Mouse (Mus musculus) forebrain, embryonic 11.5 days (tissue): ENCODE measurements around the gene Arhgap27. TPM values are rescaled to one million over a fixed set of nuclear protein-coding genes. Genes with fewer than 3 reads are reported as not detected.
"Not testable (repeated sequence)": the region's sequence is repeated elsewhere in the genome, so short reads cannot be mapped to it uniquely, and the experiment has no call there.

Experiments used
- ATAC-seq: fragments of 200-750 bp; cut with Nextera tagmentation; replicated peaks from 2 replicates; pipeline ENCODE4 v1.8.0; 2017; ENCODE audit warnings: moderate TSS enrichment; ENCODE audit not compliant: low FRiP score
- DNase-seq: peaks from one replicate; pipeline ENCODE4 v3.0.0-alpha.2; 2017; ENCODE audit warnings: low spot score
- H3K27ac ChIP-seq: fragments of 300-500 bp; sonication (generic); 2 replicates; pipeline ENCODE4 v1.5.1; 2014; ENCODE audit warnings: low read depth, low read length
- H3K27me3 ChIP-seq: fragments of 300-500 bp; sonication (generic); 2 replicates; pipeline ENCODE4 v1.6.1; 2014; ENCODE audit warnings: mild to moderate bottlenecking, low read length, mixed read lengths; ENCODE audit not compliant: control insufficient read depth, insufficient read depth
- H3K36me3 ChIP-seq: fragments of 300-500 bp; sonication (generic); 2 replicates; pipeline ENCODE4 v1.6.1; 2014; ENCODE audit warnings: mild to moderate bottlenecking, low read length, moderate library complexity, mixed read lengths; ENCODE audit not compliant: control insufficient read depth, insufficient read depth
- H3K4me1 ChIP-seq: fragments of 300-500 bp; sonication (generic); replicated peaks from 2 replicates; pipeline ENCODE4 v1.6.1; 2014; ENCODE audit warnings: low read length, mixed read lengths; ENCODE audit not compliant: control insufficient read depth, insufficient read depth
- H3K4me2 ChIP-seq: fragments of 300-500 bp; sonication (generic); 2 replicates; pipeline ENCODE4 v1.6.1; 2014; ENCODE audit warnings: low read depth, mild to moderate bottlenecking, low read length, moderate library complexity, mixed read lengths; ENCODE audit not compliant: severe bottlenecking
- H3K4me3 ChIP-seq: fragments of 300-500 bp; sonication (generic); 2 replicates; pipeline ENCODE4 v1.5.1; 2014; ENCODE audit warnings: low read depth, low read length
- H3K9ac ChIP-seq: fragments of 300-500 bp; sonication (generic); 2 replicates; pipeline ENCODE4 v1.6.1; 2014; ENCODE audit warnings: low read length
- H3K9me3 ChIP-seq: fragments of 300-500 bp; sonication (generic); 2 replicates; pipeline ENCODE4 v1.6.1; 2016; ENCODE audit warnings: low read length, mixed read lengths; ENCODE audit not compliant: control insufficient read depth
- WGBS: fragments of 180-500 bp; shearing (Covaris S2); extraction: QIAGEN DNeasy Blood & Tissue Kit; methylation state at CpG from one replicate; pipeline ENCODE4 v1.1.7; 2014; 5-methylcytosine and 5-hydroxymethylcytosine counted together
- polyA plus RNA-seq: library from polyadenylated mRNA; unstranded; fragments of >200 nt; fragmentation: Nextera tagmentation; extraction: Ambion mirVana; gene quantifications from 2 replicates; pipeline ENCODE4 v1.2.1, GENCODE M21; 2014

Gene Arhgap27
- polyA plus RNA-seq, 1 experiment from 2014 or later, result 3.2 TPM

DNA sequence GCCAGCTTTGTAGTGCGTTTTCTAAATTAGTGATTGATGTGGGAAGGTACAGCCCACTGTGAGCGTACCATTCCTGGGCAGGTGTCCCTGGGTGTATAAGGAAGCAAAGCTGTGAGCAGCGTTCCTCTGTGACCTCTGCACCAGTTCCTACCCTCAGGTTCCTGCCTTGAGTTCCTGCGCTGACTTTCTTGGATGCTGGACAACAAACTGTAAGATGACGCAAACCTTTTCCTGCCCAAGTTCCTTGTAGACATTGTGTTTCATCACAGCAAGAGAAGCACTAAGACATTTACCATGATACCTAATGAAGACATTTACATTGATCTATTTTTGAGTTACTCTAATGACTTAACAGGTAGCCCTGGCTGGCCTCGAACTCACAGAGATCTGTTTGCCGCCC lies 68.7 kb downstream of the Arhgap27 start:
- 93% methylated on average over 7 of the region's 7 CpGs for WGBS
- Histone ChIP-seq H3K9ac (no peak overlapping the region), H3K9me3 (no peaks in the 10 kb centered on the region), H3K4me1 (no peaks in the 10 kb centered on the region), H3K27me3 (no peaks in the 10 kb centered on the region), H3K4me3 (no peak overlapping the region), H3K36me3 (no peaks in the 10 kb centered on the region), H3K27ac (no peak overlapping the region), H3K4me2 (no peak overlapping the region)
- DNase-seq (no peak), ATAC-seq (no peak)

DNA sequence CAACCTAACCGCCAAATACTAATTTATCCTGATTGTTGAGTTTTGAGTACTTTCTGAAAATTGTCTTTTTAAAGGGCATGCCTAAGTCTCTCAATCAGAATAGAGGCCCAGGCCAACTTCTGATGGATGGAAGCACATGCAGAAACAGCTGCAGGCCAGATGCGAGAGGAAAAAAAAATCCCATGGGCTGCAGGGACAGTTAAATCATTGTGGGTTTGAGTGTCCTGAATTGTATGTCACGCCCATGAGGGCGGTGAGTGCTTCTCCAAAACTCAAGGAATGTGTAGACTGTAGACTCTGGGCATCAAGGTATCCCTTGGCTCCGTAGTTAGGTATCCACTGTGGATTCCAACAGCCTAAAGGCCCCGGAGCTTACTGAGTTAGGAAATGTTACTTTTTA lies 69.4 kb downstream of the Arhgap27 start:
- no peak overlapping the region for H3K9ac ChIP-seq
- no peak overlapping the region for H3K4me3 ChIP-seq
- H3K36me3 ChIP-seq, result no peaks in the 10 kb centered on the region
- no peaks in the 10 kb centered on the region for H3K9me3 ChIP-seq
- WGBS, result 89% methylated on average over 6 of the region's 6 CpGs
- H3K27ac ChIP-seq, result no peak overlapping the region
- H3K27me3 ChIP-seq, result no peaks in the 10 kb centered on the region
- DNase-seq (no peak), ATAC-seq (no peak)
- no peaks in the 10 kb centered on the region for H3K4me1 ChIP-seq
- H3K4me2 ChIP-seq, result no peak overlapping the region

DNA sequence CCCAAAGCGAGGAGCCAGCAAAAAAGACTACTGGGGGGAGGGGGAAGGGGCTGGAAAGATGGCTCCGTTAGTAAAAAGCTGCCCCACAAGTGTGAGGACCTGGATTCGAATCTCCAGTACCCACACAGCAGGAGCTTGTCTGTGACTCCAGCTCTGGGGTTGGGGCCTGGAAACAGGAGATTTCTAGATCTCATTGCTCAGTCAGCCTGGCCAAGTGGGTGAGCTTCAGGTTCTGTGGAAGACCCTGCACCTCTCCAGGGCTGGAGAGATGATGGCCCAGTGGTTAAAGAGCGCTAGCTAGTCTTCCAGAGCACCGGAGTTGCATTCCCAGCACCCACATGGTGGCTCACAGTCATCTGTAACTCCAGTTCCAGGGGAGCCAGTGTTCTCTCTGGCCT lies 70.6 kb downstream of the Arhgap27 start:
- Histone ChIP-seq H3K4me3 (no peak overlapping the region), H3K4me1 (no peaks in the 10 kb centered on the region)
- ATAC-seq, result no peak

DNA sequence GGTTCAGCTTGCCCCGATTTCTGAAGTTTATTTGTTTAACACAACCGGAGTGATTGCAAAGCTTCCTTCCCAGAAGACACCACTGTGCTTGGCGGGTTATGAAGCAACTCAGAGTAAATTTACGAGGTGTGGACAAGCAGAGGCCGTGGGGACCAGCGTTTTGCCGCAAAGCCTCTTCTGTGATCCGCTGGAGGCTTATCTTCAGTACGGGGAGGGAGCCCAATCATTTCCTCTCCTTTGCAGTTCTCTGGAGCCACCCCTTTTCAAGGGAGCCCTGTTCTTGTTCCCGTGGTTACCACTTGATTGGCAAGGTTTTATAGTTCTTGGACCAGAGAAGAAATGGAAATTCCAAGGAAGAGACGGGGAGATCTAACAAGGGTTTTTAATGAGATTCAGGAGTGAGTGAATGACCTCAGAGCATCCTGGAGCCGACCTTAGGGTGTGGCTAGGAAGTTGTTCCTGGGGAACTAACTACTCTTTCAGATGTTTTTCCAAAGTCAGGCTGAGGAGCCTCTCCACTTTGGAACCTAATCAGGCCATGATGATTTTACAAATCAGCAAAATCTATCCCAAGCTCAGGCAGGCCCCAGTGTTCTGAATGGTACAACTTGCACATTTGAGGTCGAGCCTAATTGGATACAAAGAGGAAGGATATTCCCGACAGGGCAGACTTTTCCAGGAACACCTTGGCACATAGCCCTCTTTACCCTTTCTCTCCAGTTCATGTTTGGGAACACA lies 71.2 kb downstream of the Arhgap27 start:
- Histone ChIP-seq H3K27me3 (no peaks in the 10 kb centered on the region), H3K36me3 (no peaks in the 10 kb centered on the region), H3K4me2 (no peak overlapping the region), H3K27ac (no peak overlapping the region), H3K4me1 (no peaks in the 10 kb centered on the region), H3K4me3 (no peak overlapping the region), H3K9ac (no peak overlapping the region), H3K9me3 (no peaks in the 10 kb centered on the region)
- ATAC-seq (no peak), DNase-seq (no peak)
- 24% methylated on average over 14 of the region's 14 CpGs for WGBS

More for the DNA sequence above, 70.6 kb downstream of the Arhgap27 start:
- DNase-seq, result no peak
- Histone ChIP-seq H3K27me3 (no peaks in the 10 kb centered on the region), H3K4me2 (no peak overlapping the region), H3K9ac (no peak overlapping the region), H3K36me3 (no peaks in the 10 kb centered on the region), H3K9me3 (no peaks in the 10 kb centered on the region), H3K27ac (no peak overlapping the region)
- WGBS, result 82% methylated on average over 5 of the region's 5 CpGs

DNA sequence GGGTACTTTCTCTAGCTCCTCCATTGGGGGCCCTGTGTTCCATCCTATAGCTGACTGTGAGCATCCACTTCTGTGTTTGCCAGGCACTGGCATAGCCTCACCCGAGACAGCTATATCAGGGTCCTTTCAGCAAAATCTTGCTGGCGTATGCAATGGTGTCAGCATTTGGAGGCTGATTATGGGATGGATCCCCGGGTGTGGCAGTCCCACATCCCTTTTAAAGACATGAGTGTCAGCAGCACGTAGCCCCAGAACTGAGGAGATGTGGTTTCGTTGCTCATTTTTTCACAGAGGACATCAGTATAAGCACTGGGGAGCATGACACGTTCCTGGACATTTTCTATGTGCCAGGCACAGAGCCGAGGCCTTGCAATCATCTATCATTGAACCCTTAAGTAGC lies 72.7 kb downstream of the Arhgap27 start:
- WGBS, result 90% methylated on average over 7 of the region's 7 CpGs
- H3K27me3 ChIP-seq, H3K4me2 ChIP-seq, H3K9ac ChIP-seq, H3K4me1 ChIP-seq, H3K27ac ChIP-seq, DNase-seq, ATAC-seq, H3K9me3 ChIP-seq, H3K4me3 ChIP-seq, H3K36me3 ChIP-seq: not testable (repeated sequence)

DNA sequence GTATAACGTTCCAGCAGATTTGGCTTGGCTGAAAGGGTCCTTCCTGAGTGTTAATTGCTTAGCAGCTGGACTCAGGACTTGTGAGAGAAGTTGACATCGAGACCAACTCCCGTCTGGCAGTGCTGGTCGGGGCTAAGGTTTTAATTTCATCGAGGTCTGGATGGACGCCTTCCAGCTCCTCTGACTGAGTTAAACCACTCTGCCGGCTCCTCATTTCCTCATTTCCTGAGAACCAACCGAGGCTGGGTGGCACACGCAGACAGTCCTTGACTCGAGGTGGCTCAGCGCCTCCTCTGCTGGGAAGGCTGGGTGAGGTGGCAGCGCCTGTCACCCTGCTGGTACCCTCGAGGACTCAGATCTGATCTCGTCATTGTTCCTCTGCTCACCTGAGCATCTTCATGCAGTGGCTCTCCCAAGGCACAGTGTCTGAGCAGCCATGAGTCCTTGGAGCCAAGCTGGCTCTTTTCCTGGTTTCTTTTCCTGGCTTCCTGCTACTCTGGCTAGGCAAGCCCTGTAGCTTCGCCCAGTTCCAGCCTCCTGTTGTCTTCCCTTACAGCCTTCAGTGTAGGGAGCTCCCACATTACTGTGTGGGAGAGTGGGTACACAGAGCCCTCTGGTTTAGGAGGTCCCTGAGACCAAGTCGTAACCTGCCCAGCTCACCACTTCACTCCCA lies 75.1 kb downstream of the Arhgap27 start:
- H3K36me3 ChIP-seq, result no peaks in the 10 kb centered on the region
- H3K9ac ChIP-seq, result no peak overlapping the region
- WGBS, result 80% methylated on average over 16 of the region's 16 CpGs
- no peak overlapping the region for H3K4me3 ChIP-seq
- ATAC-seq, result no peak
- H3K27me3 ChIP-seq, result no peaks in the 10 kb centered on the region
- H3K27ac ChIP-seq, result no peak overlapping the region
- DNase-seq, result no peak
- H3K4me2 ChIP-seq, result no peak overlapping the region
- no peaks in the 10 kb centered on the region for H3K4me1 ChIP-seq
- H3K9me3 ChIP-seq, result no peaks in the 10 kb centered on the region

DNA sequence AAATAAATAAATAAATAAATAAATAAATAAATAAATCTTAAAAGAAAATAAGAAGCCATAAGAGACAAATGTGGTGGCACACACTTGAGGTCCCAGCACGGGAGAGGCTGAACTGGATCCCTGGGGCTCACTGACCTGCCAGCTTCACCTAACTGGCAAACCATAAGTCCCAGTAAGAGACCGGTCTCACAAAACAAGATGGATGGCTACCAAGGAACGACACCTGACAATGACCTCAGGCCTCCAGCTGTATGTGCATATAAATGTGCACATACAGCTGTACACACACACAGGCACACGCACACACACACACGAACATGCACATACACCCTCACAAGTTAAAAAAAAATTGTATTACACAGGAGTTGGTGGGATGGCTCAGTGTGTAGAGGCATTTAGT lies 76.6 kb downstream of the Arhgap27 start:
- DNase-seq (no peak), ATAC-seq (no peak)
- Histone ChIP-seq H3K9me3 (no peaks in the 10 kb centered on the region), H3K36me3 (no peaks in the 10 kb centered on the region), H3K4me2 (no peak overlapping the region), H3K27ac (no peak overlapping the region), H3K27me3 (no peaks in the 10 kb centered on the region), H3K4me3 (no peak overlapping the region), H3K9ac (no peak overlapping the region), H3K4me1 (no peaks in the 10 kb centered on the region)
- 89% methylated on average over 5 of the region's 5 CpGs for WGBS

DNA sequence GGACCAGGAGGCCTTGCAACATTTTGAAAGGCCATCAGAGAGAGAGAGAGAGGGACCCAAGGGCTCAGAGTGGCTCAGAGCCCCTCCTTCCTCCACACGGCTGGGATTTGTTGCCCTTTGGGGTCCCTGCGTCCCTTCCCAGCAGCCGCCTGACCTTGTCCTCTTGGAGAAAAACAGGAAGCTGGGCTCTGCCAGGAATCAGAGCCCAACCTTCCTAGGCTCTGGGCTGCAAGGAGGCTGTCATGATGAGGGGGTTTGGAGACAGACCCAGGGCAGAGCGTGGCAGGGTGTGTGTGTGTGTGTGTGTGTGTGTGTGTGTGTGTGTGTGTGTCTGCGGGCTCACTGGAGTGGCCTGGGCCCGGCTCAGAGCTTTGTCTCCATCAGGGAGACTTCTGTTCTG lies 77.5 kb downstream of the Arhgap27 start:
- no peak overlapping the region for H3K9ac ChIP-seq
- DNase-seq (no peak), ATAC-seq (no peak)
- H3K36me3 ChIP-seq, result no peaks in the 10 kb centered on the region
- H3K4me3 ChIP-seq, result no peak overlapping the region
- H3K9me3 ChIP-seq, result no peaks in the 10 kb centered on the region
- WGBS, result 56% methylated on average over 6 of the region's 6 CpGs
- H3K27ac ChIP-seq, result no peak overlapping the region
- H3K4me1 ChIP-seq, result no peaks in the 10 kb centered on the region
- no peaks in the 10 kb centered on the region for H3K27me3 ChIP-seq
- no peak overlapping the region for H3K4me2 ChIP-seq

DNA sequence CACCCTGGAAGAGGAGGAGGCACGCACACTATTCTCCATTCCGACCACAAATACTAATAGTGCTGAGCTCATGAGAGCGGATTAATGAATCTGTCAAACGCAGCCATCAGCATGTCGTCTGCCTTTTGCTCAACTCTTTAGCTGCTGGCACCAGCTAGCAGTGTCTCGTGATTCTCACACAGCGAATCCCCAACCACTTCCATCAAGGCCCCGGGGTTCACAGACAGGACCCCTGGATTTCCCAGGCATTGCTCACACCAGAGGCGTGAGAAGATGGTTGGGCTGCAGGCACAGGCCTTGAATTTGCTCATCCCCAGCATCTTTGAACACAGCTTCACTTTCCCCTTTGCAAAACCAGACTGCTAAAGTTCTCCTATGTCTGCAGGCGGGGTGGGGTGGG lies 78.2 kb downstream of the Arhgap27 start:
- no peak for ATAC-seq
- Histone ChIP-seq H3K27ac (no peak overlapping the region), H3K27me3 (no peaks in the 10 kb centered on the region), H3K36me3 (no peaks in the 10 kb centered on the region), H3K4me2 (no peak overlapping the region), H3K9me3 (no peaks in the 10 kb centered on the region), H3K4me1 (no peaks in the 10 kb centered on the region), H3K9ac (no peak overlapping the region), H3K4me3 (no peak overlapping the region)
- DNase-seq, result no peak
- 89% methylated on average over 10 of the region's 10 CpGs for WGBS
